Mouse (Mus musculus) hindlimb bud, embryonic 11.5 days (tissue): ENCODE measurements around the gene Cenpf.
"Not testable (repeated sequence)": the region's sequence is repeated elsewhere in the genome, so short reads cannot be mapped to it uniquely, and the experiment has no call there.

Experiments
- DNase-seq: peaks from one replicate; pipeline ENCODE4 v3.0.0-alpha.2; 2012; ENCODE audit warnings: low read depth, low spot score; ENCODE audit errors: extremely low spot score

The Cenpf gene

GRCm38 (mm10) chr1:189695321-189695720 is 7.4 kb upstream of the Cenpf start:
- no peak for DNase-seq

- DNase-seq = no peak
Observed at GRCm38 (mm10) chr1:189694391-189694790, 6.5 kb upstream of the Cenpf start.

- DNase-seq = not testable (repeated sequence)
Observed at GRCm38 (mm10) chr1:189692442-189692841, 4.6 kb upstream of the Cenpf start.

- DNase-seq = no peak
Observed at GRCm38 (mm10) chr1:189689050-189689833, 1.4 kb upstream of the Cenpf start.

GRCm38 (mm10) chr1:189688388-189688750 is 483 bp upstream of the Cenpf start:
- no peak for DNase-seq

- DNase-seq = no peak
Observed at GRCm38 (mm10) chr1:189686025-189686424, 1.9 kb downstream of the Cenpf start.

- no peak for DNase-seq
Observed at GRCm38 (mm10) chr1:189684786-189685415, 3.0 kb downstream of the Cenpf start.

GRCm38 (mm10) chr1:189679555-189679954 is 8.3 kb downstream of the Cenpf start:
- no peak for DNase-seq

GRCm38 (mm10) chr1:189675953-189676352 is 11.9 kb downstream of the Cenpf start:
- DNase-seq = no peak

- no peak for DNase-seq
Observed at GRCm38 (mm10) chr1:189675421-189675820, 12.5 kb downstream of the Cenpf start.

GRCm38 (mm10) chr1:189665966-189666365 is 21.9 kb downstream of the Cenpf start:
- DNase-seq = no peak

GRCm38 (mm10) chr1:189664873-189665144 is 23.1 kb downstream of the Cenpf start:
- DNase-seq = no peak

GRCm38 (mm10) chr1:189664061-189664872 is 23.6 kb downstream of the Cenpf start:
- DNase-seq = no peak

- no peak for DNase-seq
Observed at GRCm38 (mm10) chr1:189663437-189663836, 24.4 kb downstream of the Cenpf start.

GRCm38 (mm10) chr1:189661856-189662255 is 26.0 kb downstream of the Cenpf start:
- peak; percentile 31 for DNase-seq

GRCm38 (mm10) chr1:189657406-189657805 is 30.5 kb downstream of the Cenpf start:
- DNase-seq = no peak

- no peak for DNase-seq
Observed at GRCm38 (mm10) chr1:189653746-189654145, 34.1 kb downstream of the Cenpf start.

- no peak for DNase-seq
Observed at GRCm38 (mm10) chr1:189646597-189646996, 41.3 kb downstream of the Cenpf start.

- DNase-seq = no peak
Observed at GRCm38 (mm10) chr1:189645371-189645770, 42.5 kb downstream of the Cenpf start.

GRCm38 (mm10) chr1:189644700-189645345 is 43.1 kb downstream of the Cenpf start:
- DNase-seq = no peak

- no peak for DNase-seq
Observed at GRCm38 (mm10) chr1:189639581-189639980, 48.3 kb downstream of the Cenpf start.
